Mouse (Mus musculus) left cerebral cortex, adult 11 months (tissue): ENCODE data around the gene Rpl19.

Experiments used
- DNase-seq: peaks from one replicate; pipeline ENCODE4 v3.0.0; 2022; ENCODE audit warnings: low spot score

The Rpl19 gene

GRCm38 (mm10) chr11:98026570-98027296 lies at the start of gene Rpl19:
Rpl19 (plus strand) TSS chr11:98026710.
- peak; percentile 88 for DNase-seq

DNA sequence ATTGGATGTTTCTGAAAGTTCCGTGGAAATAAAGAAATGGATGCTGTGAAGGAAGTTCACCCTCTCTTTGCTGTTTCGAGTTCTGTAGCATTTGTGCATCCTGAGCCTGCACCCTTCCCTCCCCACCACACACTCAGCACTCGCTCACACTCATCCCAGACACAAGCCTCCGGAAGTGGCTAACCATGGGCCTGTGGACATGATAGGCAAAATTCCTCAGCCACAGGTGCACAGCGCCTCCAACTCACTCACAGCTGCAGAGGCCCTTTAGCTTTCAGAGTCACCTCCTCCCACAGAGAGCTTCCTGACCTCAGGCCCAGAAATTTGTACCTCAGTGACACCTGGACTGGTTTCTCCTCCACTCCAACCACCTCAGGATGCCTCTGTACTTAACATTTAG lies 48.7 kb upstream of the Rpl19 start:
- DNase-seq, result no peak

DNA sequence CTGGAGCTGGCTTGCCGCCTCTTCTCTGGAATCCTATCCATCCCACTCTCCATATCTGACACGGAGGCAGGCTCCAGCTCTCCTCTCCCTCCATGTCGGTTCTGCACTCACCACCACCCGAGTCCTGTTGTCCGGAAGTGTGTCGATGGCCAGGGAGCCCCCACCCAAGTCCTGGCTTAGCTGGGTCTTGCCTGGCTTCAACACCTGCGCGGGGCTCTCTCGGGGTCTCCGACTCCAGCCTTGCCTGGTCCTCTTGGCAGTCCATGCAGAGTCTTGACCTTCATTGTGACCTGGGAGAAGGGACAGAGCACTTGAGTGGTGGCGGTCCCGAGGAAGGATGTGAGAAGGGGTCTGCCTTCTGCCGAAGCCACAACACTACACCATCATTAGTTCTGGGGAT lies 48.1 kb upstream of the Rpl19 start:
- no peak for DNase-seq

DNA sequence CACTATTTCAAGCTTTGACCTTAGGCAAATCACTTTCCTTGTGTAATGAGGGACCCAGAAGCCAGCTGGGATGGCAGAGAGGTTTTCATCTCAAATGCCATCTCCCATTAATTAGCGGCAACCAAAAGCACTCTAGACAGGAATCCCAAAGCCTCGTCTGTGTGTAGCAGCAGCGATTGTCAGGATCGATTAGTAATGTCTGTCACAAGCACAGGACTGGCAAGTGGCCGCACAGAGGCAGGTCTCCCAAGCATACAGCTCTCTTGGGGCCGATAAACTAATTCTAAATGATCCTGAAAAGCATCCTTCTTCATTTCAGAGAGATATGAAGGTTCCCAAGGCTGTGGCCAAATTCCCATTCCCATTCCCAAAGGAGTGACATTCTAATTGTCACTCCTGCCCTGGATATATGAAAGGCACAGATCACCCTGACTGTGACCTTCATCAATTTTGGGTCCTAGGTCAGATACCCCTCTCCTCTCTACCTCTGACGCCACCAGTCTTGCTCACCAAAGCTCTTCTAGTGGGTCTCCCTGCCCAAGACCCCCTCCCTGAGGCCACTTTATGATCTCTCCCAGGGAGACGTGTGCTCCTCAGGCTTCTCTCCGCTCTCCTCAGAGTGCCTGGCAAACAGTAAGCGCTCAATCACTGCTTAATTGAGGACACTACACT lies 46.5 kb upstream of the Rpl19 start:
- no peak for DNase-seq

- DNase-seq, result no peak
These were observed 46.0 kb upstream of the Rpl19 start for GRCm38 (mm10) chr11:97980531-97980966.

- no peak for DNase-seq
These were observed 43.8 kb upstream of the Rpl19 start for GRCm38 (mm10) chr11:97982721-97983120.

DNA sequence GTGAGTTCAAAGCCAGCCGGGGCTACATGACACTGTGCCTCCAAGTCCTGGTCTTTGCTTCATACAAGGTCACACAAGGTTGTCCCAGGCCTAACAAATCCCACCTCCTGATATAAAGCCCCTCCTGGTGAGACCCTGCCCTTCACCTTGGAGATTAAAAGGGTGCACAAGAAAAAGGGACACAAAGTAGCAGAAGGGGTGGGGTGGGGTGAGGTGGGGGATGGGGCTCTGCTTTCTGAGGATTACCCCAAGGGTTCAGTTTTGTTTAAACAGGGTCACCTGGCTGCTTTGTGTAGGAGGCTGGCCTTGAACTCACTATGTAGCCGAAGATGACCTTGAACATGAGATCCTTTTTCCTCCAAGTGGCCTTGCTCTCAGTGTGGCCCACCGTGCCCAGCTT lies 43.0 kb upstream of the Rpl19 start:
- no peak for DNase-seq

DNA sequence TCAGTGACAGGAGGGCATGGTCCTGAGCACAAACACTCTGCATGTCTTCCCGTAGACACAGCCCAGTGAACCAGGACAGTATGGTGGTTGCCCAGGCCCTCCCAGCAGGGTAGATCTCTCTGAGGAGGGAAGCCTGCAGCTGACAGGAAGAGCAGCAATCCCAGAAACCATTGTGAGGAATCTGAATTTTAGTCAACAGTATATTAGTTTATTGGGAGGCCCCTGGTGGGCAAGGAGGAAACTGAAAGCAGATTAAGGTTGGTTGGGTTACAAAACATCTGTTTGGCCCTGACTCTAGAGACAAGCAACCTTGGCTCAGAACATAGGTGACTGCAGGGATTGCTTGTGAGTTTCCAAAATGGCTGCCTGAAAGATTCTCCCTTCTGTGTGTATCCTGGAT lies 42.5 kb upstream of the Rpl19 start:
- DNase-seq, result no peak

GRCm38 (mm10) chr11:97985727-97986677 lies 40.5 kb upstream of the Rpl19 start, which contains the start of gene Plxdc1:
Plxdc1 (minus strand) TSS chr11:97986444.
- no peak for DNase-seq

GRCm38 (mm10) chr11:97986738-97987465 lies 39.6 kb upstream of the Rpl19 start:
- DNase-seq, result no peak

GRCm38 (mm10) chr11:97987551-97988526 lies 38.7 kb upstream of the Rpl19 start:
- DNase-seq, result peak; percentile 91

- peak; percentile 84 for DNase-seq
These were observed 37.9 kb upstream of the Rpl19 start for GRCm38 (mm10) chr11:97988530-97989096.

GRCm38 (mm10) chr11:97994539-97995100 lies 31.9 kb upstream of the Rpl19 start:
- DNase-seq, result no peak

DNA sequence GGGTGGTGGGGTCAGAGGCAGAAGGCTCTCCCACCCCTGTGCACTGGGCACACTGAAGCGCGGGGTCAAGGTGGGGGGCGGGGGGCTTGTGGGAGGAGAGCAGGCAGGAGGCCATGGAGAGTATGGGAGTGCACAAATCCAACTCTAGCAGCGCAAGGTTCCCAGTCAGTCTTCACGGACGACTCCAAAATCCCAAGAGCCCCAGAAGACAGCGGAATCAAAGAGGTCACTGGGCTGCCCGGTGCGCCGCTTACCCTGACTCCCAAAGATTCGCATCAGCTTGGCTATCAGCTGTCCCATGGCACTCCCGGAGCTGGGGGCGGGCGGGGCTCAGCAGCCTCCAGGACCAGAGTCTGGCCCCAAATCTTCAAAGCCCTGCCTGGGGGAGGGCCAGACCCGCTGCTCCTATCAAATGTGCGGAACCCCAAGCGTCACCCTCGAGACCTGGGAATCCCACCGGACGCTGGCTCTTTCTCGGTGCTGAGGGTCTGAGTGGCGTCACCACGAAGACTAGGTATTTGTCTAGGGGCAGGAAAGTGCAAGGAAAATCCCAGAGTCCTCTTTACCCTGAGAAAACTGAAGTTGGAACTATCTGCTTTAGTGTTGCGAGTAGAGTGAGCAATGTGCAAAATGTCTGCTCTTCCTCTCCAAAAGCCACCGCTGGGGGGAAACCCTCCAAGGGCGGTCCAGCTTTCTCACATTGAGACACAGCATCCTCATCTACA lies 30.8 kb upstream of the Rpl19 start, which contains the start of gene Arl5c:
TSS of gene Arl5c (minus strand) at position 618 of the 725 bp plus-strand sequence.
- DNase-seq, result no peak

DNA sequence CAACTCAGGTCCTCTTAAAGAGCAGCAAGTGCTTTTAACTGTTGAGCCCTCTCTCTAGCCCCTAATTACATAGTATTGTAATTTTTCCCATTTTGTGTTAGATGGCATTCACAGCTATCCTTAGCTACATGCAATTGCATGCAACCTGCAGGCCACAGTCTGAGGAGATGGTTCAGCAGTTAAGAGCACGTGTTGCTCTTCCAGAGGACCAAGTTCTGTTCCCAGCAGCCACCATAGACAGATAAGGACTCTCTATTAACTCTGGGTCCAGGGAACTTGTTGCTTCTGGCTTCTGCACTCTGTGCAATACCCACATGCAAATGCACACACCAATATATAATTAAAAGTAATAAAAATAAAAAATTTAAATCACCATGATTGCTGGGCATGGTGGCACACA lies 29.8 kb upstream of the Rpl19 start:
- DNase-seq, result no peak

GRCm38 (mm10) chr11:97997387-97997960 lies 29.0 kb upstream of the Rpl19 start:
- no peak for DNase-seq

DNA sequence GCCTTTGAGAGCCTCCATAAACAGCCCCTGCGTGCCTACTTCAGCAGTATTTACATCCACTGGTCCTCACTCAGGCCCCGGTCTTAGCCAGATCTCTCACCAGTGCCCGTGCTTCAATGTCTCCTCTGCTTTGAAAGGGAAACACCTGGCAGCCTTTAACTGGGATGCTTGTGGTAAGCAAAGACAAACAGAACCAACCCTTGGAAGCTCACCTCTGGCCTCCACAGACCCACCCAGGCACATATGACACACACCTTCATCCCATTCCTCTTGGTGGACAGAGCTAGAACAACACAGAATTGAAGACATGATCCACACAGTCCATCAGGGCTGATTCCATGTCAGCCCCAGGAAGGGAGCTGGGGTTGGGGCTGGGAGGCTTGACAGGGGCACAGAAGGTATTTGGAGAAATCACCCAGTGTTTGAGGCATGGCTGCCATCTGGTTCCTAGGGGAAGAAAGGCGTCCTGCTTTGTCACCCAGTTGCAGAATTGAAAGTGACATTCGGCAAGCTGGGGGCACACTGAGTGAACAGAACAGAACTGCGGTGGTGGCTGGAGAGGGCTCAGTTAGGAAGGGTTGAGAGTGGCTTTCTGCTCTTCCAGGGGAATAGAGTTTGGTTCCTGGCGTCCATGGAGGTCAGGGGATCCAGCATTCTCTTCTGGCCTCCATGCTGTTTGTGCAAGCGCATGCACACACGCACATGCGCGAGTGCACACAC lies 28.3 kb upstream of the Rpl19 start:
- no peak for DNase-seq
